Mouse (Mus musculus) liver, embryonic 15.5 days (tissue): ENCODE measurements around the gene Carmil2. TPM values are rescaled to one million over a fixed set of nuclear protein-coding genes. Genes with fewer than 3 reads are reported as not detected.

ENCODE experiments used
- ATAC-seq: fragments of 200-750 bp; cut with Nextera tagmentation; 2 replicates; pipeline ENCODE4 v1.8.0; 2017; ENCODE audit warnings: moderate number of reproducible peaks, mild to moderate bottlenecking, moderate library complexity; ENCODE audit not compliant: insufficient read depth
- H3K27ac ChIP-seq: fragments of 300-500 bp; sonication (generic); replicated peaks from 2 replicates; pipeline ENCODE4 v1.5.1; 2015; ENCODE audit warnings: mild to moderate bottlenecking, inconsistent platforms
- H3K27me3 ChIP-seq: fragments of 300-500 bp; sonication (generic); 2 replicates; pipeline ENCODE4 v1.6.1; 2015; ENCODE audit warnings: mild to moderate bottlenecking, inconsistent platforms
- H3K36me3 ChIP-seq: fragments of 300-500 bp; sonication (generic); replicated peaks from 2 replicates; pipeline ENCODE4 v1.6.1; 2015; ENCODE audit warnings: moderate library complexity, mild to moderate bottlenecking, inconsistent platforms
- H3K4me1 ChIP-seq: fragments of 300-500 bp; sonication (generic); replicated peaks from 2 replicates; pipeline ENCODE4 v1.6.1; 2015; ENCODE audit warnings: inconsistent platforms
- H3K4me2 ChIP-seq: fragments of 300-500 bp; sonication (generic); 2 replicates; pipeline ENCODE4 v1.6.1; 2015; ENCODE audit warnings: moderate library complexity, mild to moderate bottlenecking, inconsistent platforms
- H3K4me3 ChIP-seq: fragments of 300-500 bp; sonication (generic); replicated peaks from 2 replicates; pipeline ENCODE4 v1.5.1; 2015; ENCODE audit warnings: mild to moderate bottlenecking, inconsistent platforms
- H3K9ac ChIP-seq: fragments of 300-500 bp; sonication (generic); 2 replicates; pipeline ENCODE4 v1.6.1; 2015; ENCODE audit warnings: moderate library complexity, mild to moderate bottlenecking, inconsistent platforms
- H3K9me3 ChIP-seq: fragments of 300-500 bp; sonication (generic); replicated peaks from 2 replicates; pipeline ENCODE4 v1.6.1; 2016; ENCODE audit warnings: inconsistent platforms
- WGBS: fragments of 180-500 bp; shearing (Covaris S2); methylation state at CpG from one replicate; pipeline ENCODE4 v1.1.7; 2015; ENCODE audit warnings: mixed read lengths; ENCODE audit not compliant: insufficient replicate concordance; 5-methylcytosine and 5-hydroxymethylcytosine counted together
- polyA plus RNA-seq: library from polyadenylated mRNA; unstranded; fragments of >200 nt; fragmentation: Nextera tagmentation; extraction: Ambion mirVana; gene quantifications from 2 replicates; pipeline ENCODE4 v1.2.1, GENCODE M21; 2015

The Carmil2 gene
- polyA plus RNA-seq = 0.35 and 0.74 TPM in 2 replicates

- Histone ChIP-seq H3K9ac (no peak within 1 kb of the TSS), H3K4me2 (peak within 1 kb of the TSS; percentile 54), H3K27me3 (no peaks in the 10 kb centered on the region), H3K36me3 (peaks cover 36% of the 10 kb centered on the region), H3K4me3 (peak within 1 kb of the TSS; percentile 12; the same call in 1 of the 2 replicates), H3K27ac (0 out of 2 replicates have a peak within 1 kb of the TSS, but pooled peaks have one; percentile 24), H3K9me3 (no peaks in the 10 kb centered on the region), H3K4me1 (peaks cover 11% of the 10 kb centered on the region)
- 4% methylated on average over 18 of the region's 26 CpGs for WGBS
- ATAC-seq = peak; percentile 29; the same call in 1 of the 2 replicates
Measured at GRCm38 (mm10) chr8:105685796-105686308, at the start of gene Carmil2. Carmil2 (plus strand) TSS chr8:105686274.

- Histone ChIP-seq H3K4me3 (peak within 1 kb of the TSS; percentile 97), H3K4me1 (peaks cover 39% of the 10 kb centered on the region), H3K36me3 (peaks cover 9% of the 10 kb centered on the region; the same call in 1 of the 2 replicates), H3K27ac (peak within 1 kb of the TSS; percentile 100), H3K27me3 (no peaks in the 10 kb centered on the region), H3K9me3 (no peaks in the 10 kb centered on the region), H3K9ac (peak within 1 kb of the TSS; percentile 99), H3K4me2 (peak within 1 kb of the TSS; percentile 99)
- WGBS = 1% methylated on average over 63 of the region's 63 CpGs
- peak; percentile 30 for ATAC-seq
Measured at GRCm38 (mm10) chr8:105636963-105637510, 49.0 kb upstream of the Carmil2 start, which contains the start of gene Agrp. Agrp (minus strand) TSS chr8:105637393.

GRCm38 (mm10) chr8:105637601-105638041, 48.5 kb upstream of the Carmil2 start:
- under 1% methylated on average over 11 of the region's 11 CpGs for WGBS
- Histone ChIP-seq H3K4me2 (peak overlapping the region; percentile 99), H3K27ac (peak overlapping the region; percentile 100), H3K4me3 (peak overlapping the region; percentile 97), H3K27me3 (no peaks in the 10 kb centered on the region), H3K36me3 (peaks cover 9% of the 10 kb centered on the region; the same call in 1 of the 2 replicates), H3K4me1 (peaks cover 45% of the 10 kb centered on the region), H3K9ac (peak overlapping the region; percentile 99), H3K9me3 (no peaks in the 10 kb centered on the region)
- no peak for ATAC-seq

GRCm38 (mm10) chr8:105638510-105638909, 47.6 kb upstream of the Carmil2 start:
- Histone ChIP-seq H3K4me3 (peak overlapping the region; percentile 97), H3K9me3 (no peaks in the 10 kb centered on the region), H3K4me2 (peak overlapping the region; percentile 99), H3K27ac (no peak overlapping the region), H3K27me3 (no peaks in the 10 kb centered on the region), H3K36me3 (peaks cover 14% of the 10 kb centered on the region), H3K9ac (peak overlapping the region; percentile 99), H3K4me1 (peaks cover 46% of the 10 kb centered on the region)
- WGBS = 63% methylated on average over 4 of the region's 4 CpGs
- no peak for ATAC-seq

- peaks cover 43% of the 10 kb centered on the region for H3K4me1 ChIP-seq
- WGBS = 63% methylated on average over 1 of the region's 1 CpGs
Measured at GRCm38 (mm10) chr8:105639835-105640234, 46.2 kb upstream of the Carmil2 start.

GRCm38 (mm10) chr8:105640511-105640910, 45.6 kb upstream of the Carmil2 start:
- Histone ChIP-seq H3K4me3 (no peak overlapping the region), H3K4me1 (peaks cover 37% of the 10 kb centered on the region), H3K9me3 (no peaks in the 10 kb centered on the region), H3K27ac (no peak overlapping the region), H3K9ac (no peak overlapping the region), H3K4me2 (no peak overlapping the region), H3K36me3 (peaks cover 31% of the 10 kb centered on the region), H3K27me3 (no peaks in the 10 kb centered on the region)
- 91% methylated on average over 2 of the region's 2 CpGs for WGBS
- ATAC-seq = no peak

More at GRCm38 (mm10) chr8:105639835-105640234, 46.2 kb upstream of the Carmil2 start:
- Histone ChIP-seq H3K27me3 (no peaks in the 10 kb centered on the region), H3K4me2 (0 out of 2 replicates have a peak overlapping the region, but pooled peaks have one; percentile 2), H3K9ac (0 out of 2 replicates have a peak overlapping the region, but pooled peaks have one; percentile 25), H3K27ac (peak overlapping the region; percentile 14; the same call in 1 of the 2 replicates), H3K4me3 (no peak overlapping the region), H3K36me3 (peaks cover 25% of the 10 kb centered on the region), H3K9me3 (no peaks in the 10 kb centered on the region)
- ATAC-seq = no peak

- Histone ChIP-seq H3K4me3 (no peak overlapping the region), H3K27me3 (no peaks in the 10 kb centered on the region), H3K4me1 (peaks cover 13% of the 10 kb centered on the region), H3K9me3 (no peaks in the 10 kb centered on the region), H3K9ac (no peak overlapping the region), H3K36me3 (peaks cover 59% of the 10 kb centered on the region), H3K27ac (no peak overlapping the region), H3K4me2 (no peak overlapping the region)
- no peak for ATAC-seq
- WGBS = 95% methylated on average over 1 of the region's 1 CpGs
Measured at GRCm38 (mm10) chr8:105645205-105645604, 40.9 kb upstream of the Carmil2 start.

GRCm38 (mm10) chr8:105648929-105649328, 37.1 kb upstream of the Carmil2 start:
- Histone ChIP-seq H3K4me3 (no peak overlapping the region), H3K4me1 (peaks cover 4% of the 10 kb centered on the region), H3K9ac (no peak overlapping the region), H3K27ac (no peak overlapping the region), H3K27me3 (no peaks in the 10 kb centered on the region), H3K9me3 (no peaks in the 10 kb centered on the region), H3K4me2 (no peak overlapping the region), H3K36me3 (peaks cover 81% of the 10 kb centered on the region)
- ATAC-seq = no peak
- 95% methylated on average over 1 of the region's 1 CpGs for WGBS

GRCm38 (mm10) chr8:105657641-105658040, 28.4 kb upstream of the Carmil2 start:
- H3K4me2 ChIP-seq = no peak overlapping the region
- no peak overlapping the region for H3K4me3 ChIP-seq
- no peaks in the 10 kb centered on the region for H3K27me3 ChIP-seq
- no peaks in the 10 kb centered on the region for H3K9me3 ChIP-seq
- H3K36me3 ChIP-seq = peaks cover 41% of the 10 kb centered on the region
- no peaks in the 10 kb centered on the region for H3K4me1 ChIP-seq
- ATAC-seq = no peak
- no peak overlapping the region for H3K27ac ChIP-seq
- no peak overlapping the region for H3K9ac ChIP-seq

- WGBS = 68% methylated on average over 3 of the region's 3 CpGs
- Histone ChIP-seq H3K36me3 (peaks cover 41% of the 10 kb centered on the region), H3K9ac (no peak overlapping the region), H3K9me3 (no peaks in the 10 kb centered on the region), H3K27ac (no peak overlapping the region), H3K4me1 (no peaks in the 10 kb centered on the region), H3K4me2 (no peak overlapping the region), H3K27me3 (no peaks in the 10 kb centered on the region), H3K4me3 (no peak overlapping the region)
- ATAC-seq = no peak
Measured at GRCm38 (mm10) chr8:105661167-105661566, 24.9 kb upstream of the Carmil2 start.

- Histone ChIP-seq H3K4me2 (no peak overlapping the region), H3K36me3 (peaks cover 100% of the 10 kb centered on the region), H3K27me3 (no peaks in the 10 kb centered on the region), H3K4me3 (no peak overlapping the region), H3K9me3 (no peaks in the 10 kb centered on the region), H3K4me1 (no peaks in the 10 kb centered on the region), H3K27ac (no peak overlapping the region), H3K9ac (no peak overlapping the region)
- WGBS = 86% methylated on average over 1 of the region's 1 CpGs
- no peak for ATAC-seq
Measured at GRCm38 (mm10) chr8:105677891-105678290, 8.2 kb upstream of the Carmil2 start.
